Mouse (Mus musculus): Measurements from ENCODE around the gene Vangl1.

- TF ChIP-seq CHD2 (IDR thresholded peaks at IDR 0.05; ENCODE audit: low read length), result no peak
- TF ChIP-seq EP300 (IDR thresholded peaks at IDR 0.05; ENCODE audit: low read length), result no peak
- no peak for TF ChIP-seq TCF12 (IDR thresholded peaks at IDR 0.05; ENCODE audit: low read depth, low read length)
- no peak for TF ChIP-seq MAX (IDR thresholded peaks at IDR 0.05; ENCODE audit: low read length)
- TF ChIP-seq CTCF (conservative IDR thresholded peaks at IDR 0.05 in 1 of 2, IDR thresholded peaks at IDR 0.05 in 1 of 2; ENCODE audit: low read depth in 2 of 2, low read length in 2 of 2), result no peak
- no peak for TF ChIP-seq BHLHE40 (IDR thresholded peaks at IDR 0.05; ENCODE audit: low read depth, low read length)
Measured at GRCm38 (mm10) chr3:102253554-102253953, 49.1 kb upstream of the Vangl1 start.

Measured in CH12.LX (cell line).